Mouse (Mus musculus): Measurements from ENCODE around the gene Olfr1493-ps1.

The Olfr1493-ps1 gene

DNA sequence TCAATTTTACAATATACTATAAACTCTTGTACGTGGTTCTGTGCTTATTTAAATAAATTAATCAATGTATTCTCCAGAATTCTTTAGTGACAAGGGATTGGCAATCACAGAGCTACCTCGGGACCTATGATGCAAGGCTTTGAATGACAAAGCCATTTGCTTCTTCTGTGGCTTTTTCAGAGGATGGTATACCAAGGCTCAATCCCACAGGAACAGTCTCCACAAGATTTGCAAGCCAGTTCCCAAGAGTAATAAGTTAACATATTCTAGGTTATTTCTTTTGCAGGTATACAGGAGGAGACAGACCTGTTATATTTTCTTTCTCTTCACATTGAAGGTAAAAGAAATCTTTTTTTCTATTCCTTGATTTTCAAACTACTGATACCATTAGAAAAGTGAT, at the start of gene Olfr1493-ps1:
TSS of gene Olfr1493-ps1 (plus strand) at position 301 of the 400 bp plus-strand sequence.
- DNase-seq (ENCODE audit: low spot score): no peak

DNA sequence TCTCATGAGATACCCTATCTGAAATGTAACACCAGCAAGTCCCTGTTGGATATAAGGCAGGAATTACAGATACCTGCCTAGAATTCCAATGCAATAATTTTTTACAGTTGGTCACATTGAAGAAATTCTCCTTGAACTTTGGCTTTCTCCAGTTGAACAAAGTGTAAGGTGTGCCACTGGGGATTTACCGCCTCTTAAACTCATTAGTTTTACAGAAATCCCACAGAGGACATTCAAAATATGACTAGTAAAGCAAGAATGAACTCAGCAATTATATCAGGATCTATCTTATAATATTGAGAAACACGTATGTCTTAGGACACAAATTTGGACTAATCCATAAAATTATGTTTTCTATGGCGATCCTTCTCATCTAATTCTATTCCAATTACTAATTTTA, 26.1 kb upstream of the Olfr1493-ps1 start, which contains the start of gene Olfr1491:
TSS of gene Olfr1491 (plus strand) at position 301 of the 400 bp plus-strand sequence.
- no peak for DNase-seq (ENCODE audit: low spot score)

DNA sequence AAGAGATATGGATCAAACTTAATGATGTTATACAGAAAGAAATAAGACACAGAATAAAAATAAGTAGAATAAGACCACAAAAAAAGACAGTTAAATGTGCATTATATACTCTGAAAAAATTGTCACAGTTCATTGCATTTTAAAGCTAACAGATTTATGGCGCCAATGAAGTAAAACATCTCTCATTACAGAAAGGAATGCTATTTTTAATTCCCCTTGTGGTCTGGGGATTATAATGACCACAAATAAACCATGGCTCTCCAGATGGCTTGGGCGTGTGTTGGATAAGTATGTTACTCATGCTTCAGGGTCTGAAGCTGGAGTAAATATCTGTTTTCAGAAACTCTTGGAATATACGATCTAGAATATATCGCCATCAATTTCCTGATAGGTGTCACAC, 16.4 kb downstream of the Olfr1493-ps1 start, which contains the start of gene Olfr1494:
TSS of gene Olfr1494 (plus strand) at position 301 of the 400 bp plus-strand sequence.
- DNase-seq (ENCODE audit: low spot score): no peak

DNA sequence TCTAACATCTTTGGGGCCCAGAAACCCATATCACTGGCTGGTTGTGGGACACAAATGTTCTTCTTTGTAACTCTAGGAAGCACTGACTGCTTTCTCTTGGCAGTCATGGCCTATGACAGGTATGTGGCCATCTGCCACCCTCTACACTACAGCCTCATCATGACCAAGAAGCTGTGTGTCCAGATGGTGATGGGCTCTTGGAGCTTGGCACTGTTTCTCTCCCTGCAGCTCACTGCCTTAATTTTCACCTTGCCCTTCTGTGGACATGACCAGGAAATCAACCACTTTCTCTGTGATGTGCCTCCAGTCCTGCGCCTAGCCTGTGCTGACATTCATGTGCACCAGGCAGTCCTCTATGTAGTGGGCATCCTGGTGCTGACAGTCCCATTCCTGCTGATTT, 26.3 kb downstream of the Olfr1493-ps1 start:
- no peak for DNase-seq (ENCODE audit: low spot score)

DNA sequence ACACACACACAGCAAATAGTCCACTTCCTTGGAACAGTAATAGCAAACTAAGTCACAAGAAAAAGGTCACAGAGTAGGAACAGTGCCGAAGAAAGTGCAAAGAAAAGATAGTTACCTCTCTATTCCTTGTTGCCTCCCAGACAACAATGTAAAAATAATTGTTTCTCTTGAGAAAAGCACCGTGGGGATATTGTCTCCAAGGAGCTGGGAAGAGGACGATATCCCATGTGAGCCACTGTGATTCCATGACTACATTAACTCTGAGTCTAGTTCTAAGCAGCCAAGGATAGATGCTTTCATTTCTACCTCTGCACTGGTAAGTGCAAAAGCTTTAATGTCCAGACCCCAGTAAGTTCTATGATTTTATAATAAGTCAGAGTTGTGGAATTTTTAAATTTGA, 41.2 kb downstream of the Olfr1493-ps1 start, which contains the start of gene Olfr1495:
TSS of gene Olfr1495 (plus strand) at position 301 of the 400 bp plus-strand sequence.
- DNase-seq (ENCODE audit: low spot score): no peak

DNA sequence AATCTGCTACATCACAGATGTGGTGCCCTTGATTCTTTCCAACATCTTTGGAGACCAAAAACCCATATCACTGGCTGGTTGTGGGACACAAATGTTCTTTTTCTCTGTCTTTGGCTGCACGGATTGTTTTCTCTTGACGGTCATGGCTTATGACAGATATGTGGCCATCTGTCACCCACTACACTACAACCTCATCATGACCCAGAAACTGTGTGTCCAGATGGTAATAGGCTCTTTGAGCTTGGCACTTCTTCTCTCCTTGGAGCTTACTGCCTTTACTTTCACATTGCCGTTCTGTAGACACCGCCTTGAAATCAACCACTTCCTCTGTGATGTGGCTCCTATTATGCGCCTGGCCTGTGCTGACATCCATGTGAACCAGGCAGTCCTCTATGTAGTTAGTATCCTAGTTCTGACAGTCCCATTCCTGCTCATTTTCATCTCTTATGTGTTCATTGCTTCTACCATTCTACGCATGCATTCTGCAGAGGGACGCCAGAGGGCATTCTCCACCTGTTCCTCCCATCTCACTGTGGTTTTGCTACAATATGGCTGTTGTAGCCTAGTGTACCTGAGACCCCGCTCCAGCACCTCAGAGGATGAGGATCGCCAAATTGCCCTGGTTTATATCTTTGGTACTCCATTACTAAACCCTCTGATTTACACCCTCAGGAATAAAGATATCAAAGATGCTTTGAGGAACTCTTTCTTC, 45.6 kb downstream of the Olfr1493-ps1 start:
- DNase-seq (ENCODE audit: low spot score): no peak

DNA sequence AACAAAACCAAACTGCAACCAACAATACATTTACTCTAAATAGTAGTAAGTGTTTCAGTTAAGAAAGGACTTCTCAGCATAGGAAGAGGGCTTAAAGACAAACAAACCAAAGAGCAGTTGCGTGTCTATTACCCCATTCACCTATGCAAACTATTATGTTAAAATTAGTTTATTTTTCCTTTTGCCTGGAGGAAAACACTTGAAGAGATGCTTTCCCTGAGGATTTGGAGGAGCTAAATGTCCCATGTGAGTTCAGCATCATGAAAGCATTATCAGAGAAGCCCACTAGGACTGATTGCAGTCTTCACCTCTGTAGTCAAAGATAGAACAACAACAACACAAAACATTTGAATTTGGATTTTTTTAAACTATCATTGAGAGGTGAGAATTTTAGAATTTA, 54.5 kb downstream of the Olfr1493-ps1 start, which contains the start of gene Olfr1496:
TSS of gene Olfr1496 (plus strand) at position 301 of the 400 bp plus-strand sequence.
- DNase-seq (ENCODE audit: low spot score): no peak

Data from urinary bladder, postnatal 25 days (tissue).